Mouse (Mus musculus): ENCODE data around the gene Asic2. TPM values are rescaled to one million over a fixed set of nuclear protein-coding genes. Genes with fewer than 3 reads are reported as not detected.

Asic2 gene
- polyA plus RNA-seq, 1 experiment from 2014 or later = not detected

DNA sequence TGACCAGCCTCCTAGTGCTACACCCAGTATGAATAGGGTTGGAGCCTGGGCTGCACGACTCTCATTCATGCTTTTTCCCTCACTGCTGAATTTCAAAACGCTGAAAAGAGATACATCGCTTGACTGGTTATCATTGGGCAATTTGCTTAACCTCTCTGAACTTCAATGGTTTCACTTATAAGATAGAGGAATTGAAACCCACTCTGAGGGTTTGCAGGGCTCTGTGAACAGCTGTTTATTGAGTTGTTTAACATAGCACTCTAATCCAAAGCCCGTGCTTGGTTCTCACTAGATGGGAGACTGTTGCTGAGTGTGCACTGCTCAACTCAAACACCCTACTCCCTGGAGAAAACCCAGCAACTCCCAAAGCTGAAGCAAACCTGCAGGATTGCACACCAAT lies 776.1 kb downstream of the Asic2 start:
- H3K4me3 ChIP-seq (ENCODE audit: low read depth, low read length) = no peak overlapping the region
- H3K4me2 ChIP-seq (ENCODE audit: low read depth, low read length) = no peak overlapping the region
- no peaks in the 10 kb centered on the region for H3K27me3 ChIP-seq (ENCODE audit: insufficient read depth, low read length)
- H3K9ac ChIP-seq (replicated peaks) = no peak overlapping the region
- TF ChIP-seq CTCF (IDR thresholded peaks at IDR 0.05; ENCODE audit: low read depth) = no peak
- no peak for TF ChIP-seq EP300 (IDR thresholded peaks at IDR 0.05; ENCODE audit: low read depth)
- no peaks in the 10 kb centered on the region for H3K4me1 ChIP-seq (ENCODE audit: insufficient read depth)
- 64% methylated on average over 4 of the region's 4 CpGs for WGBS (ENCODE audit: insufficient replicate concordance)
- no peaks in the 10 kb centered on the region for H3K9me3 ChIP-seq (ENCODE audit: low read length)
- ATAC-seq (no peak), DNase-seq (no peak)
- no peak overlapping the region for H3K27ac ChIP-seq (ENCODE audit: low read depth)
- no peaks in the 10 kb centered on the region for H3K36me3 ChIP-seq (replicated peaks; ENCODE audit: insufficient read depth, low read length)

DNA sequence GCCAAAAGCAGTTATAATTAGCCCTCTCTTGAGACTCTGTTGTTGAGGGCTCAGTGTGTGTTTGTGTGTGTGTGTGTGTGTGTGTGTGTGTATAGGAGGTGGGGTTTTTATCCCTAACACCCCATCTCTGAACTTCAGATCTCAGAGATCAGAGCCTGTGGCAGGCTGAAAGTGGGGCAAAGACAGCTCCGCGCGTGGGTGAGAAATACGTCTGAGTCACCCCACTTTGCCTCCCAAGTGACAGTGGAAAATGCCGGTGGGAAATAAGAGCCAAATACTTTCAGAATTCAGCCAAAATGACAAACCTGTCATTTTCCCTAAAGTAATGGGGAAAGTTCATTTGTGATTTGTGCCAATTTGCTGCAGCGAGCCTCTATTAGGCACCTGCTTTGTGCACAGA lies 779.2 kb downstream of the Asic2 start:
- ATAC-seq (no peak), DNase-seq (no peak)
- Histone ChIP-seq H3K4me1 (ENCODE audit: insufficient read depth) (no peaks in the 10 kb centered on the region), H3K36me3 (replicated peaks; ENCODE audit: insufficient read depth, low read length) (no peaks in the 10 kb centered on the region), H3K27ac (ENCODE audit: low read depth) (no peak overlapping the region), H3K4me2 (ENCODE audit: low read depth, low read length) (no peak overlapping the region), H3K27me3 (ENCODE audit: insufficient read depth, low read length) (no peaks in the 10 kb centered on the region), H3K4me3 (ENCODE audit: low read depth, low read length) (no peak overlapping the region), H3K9ac (replicated peaks) (no peak overlapping the region), H3K9me3 (ENCODE audit: low read length) (no peaks in the 10 kb centered on the region)
- WGBS (ENCODE audit: insufficient replicate concordance) = 79% methylated on average over 6 of the region's 6 CpGs
- no peak for TF ChIP-seq EP300 (IDR thresholded peaks at IDR 0.05; ENCODE audit: low read depth)
- TF ChIP-seq CTCF (IDR thresholded peaks at IDR 0.05; ENCODE audit: low read depth) = no peak

DNA sequence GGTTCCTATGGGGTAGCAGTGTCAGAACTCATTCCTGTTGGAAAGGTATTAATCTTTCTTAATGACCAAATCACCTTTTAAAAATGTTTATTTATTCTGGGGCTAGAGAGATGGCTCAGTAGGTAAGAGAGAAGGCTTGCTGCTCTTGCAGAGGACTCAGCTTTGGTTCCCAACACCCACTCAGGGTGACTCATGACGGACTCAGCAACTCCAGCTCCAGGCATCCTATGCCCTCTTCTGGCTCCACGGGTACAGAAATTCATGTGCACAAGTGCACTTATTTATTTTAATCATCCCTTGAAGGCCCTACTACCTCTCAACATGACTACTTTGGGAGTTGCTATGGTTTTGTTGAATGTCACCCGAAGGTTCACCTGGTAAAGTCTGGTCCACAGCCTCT lies 780.4 kb downstream of the Asic2 start:
- no peak overlapping the region for H3K4me2 ChIP-seq (ENCODE audit: low read depth, low read length)
- H3K9me3 ChIP-seq (ENCODE audit: low read length) = no peaks in the 10 kb centered on the region
- H3K27ac ChIP-seq (ENCODE audit: low read depth) = no peak overlapping the region
- 74% methylated on average over 3 of the region's 3 CpGs for WGBS (ENCODE audit: insufficient replicate concordance)
- H3K4me1 ChIP-seq (ENCODE audit: insufficient read depth) = no peaks in the 10 kb centered on the region
- DNase-seq (no peak), ATAC-seq (no peak)
- TF ChIP-seq EP300 (IDR thresholded peaks at IDR 0.05; ENCODE audit: low read depth) = no peak
- TF ChIP-seq CTCF (IDR thresholded peaks at IDR 0.05; ENCODE audit: low read depth) = no peak
- no peaks in the 10 kb centered on the region for H3K36me3 ChIP-seq (replicated peaks; ENCODE audit: insufficient read depth, low read length)
- H3K9ac ChIP-seq (replicated peaks) = no peak overlapping the region
- H3K4me3 ChIP-seq (ENCODE audit: low read depth, low read length) = no peak overlapping the region
- no peaks in the 10 kb centered on the region for H3K27me3 ChIP-seq (ENCODE audit: insufficient read depth, low read length)

DNA sequence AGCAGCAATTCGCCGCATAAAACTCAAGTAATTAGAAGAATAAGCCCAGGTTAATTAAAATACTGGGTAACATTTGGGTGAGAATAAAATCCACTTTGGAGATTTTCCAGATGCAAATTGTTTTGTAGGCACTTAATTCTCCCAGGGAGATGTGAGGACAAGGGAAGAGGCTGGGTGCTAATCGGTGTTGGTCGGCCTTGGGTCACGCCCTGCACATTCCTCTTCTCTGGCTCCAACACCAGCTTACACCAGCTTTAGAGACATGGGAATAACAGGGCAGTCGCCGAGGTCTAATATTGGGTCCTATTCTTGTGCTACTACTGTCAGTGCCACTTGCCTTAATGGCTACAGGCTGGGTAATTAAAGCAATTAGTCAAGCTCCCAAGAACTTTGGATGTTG lies 783.5 kb downstream of the Asic2 start:
- Histone ChIP-seq H3K4me2 (ENCODE audit: low read depth, low read length) (no peak overlapping the region), H3K27ac (ENCODE audit: low read depth) (no peak overlapping the region), H3K9me3 (ENCODE audit: low read length) (no peaks in the 10 kb centered on the region), H3K27me3 (ENCODE audit: insufficient read depth, low read length) (no peaks in the 10 kb centered on the region), H3K4me3 (ENCODE audit: low read depth, low read length) (no peak overlapping the region), H3K4me1 (ENCODE audit: insufficient read depth) (no peaks in the 10 kb centered on the region), H3K36me3 (replicated peaks; ENCODE audit: insufficient read depth, low read length) (no peaks in the 10 kb centered on the region), H3K9ac (replicated peaks) (no peak overlapping the region)
- WGBS (ENCODE audit: insufficient replicate concordance) = 70% methylated on average over 7 of the region's 7 CpGs
- TF ChIP-seq EP300 (IDR thresholded peaks at IDR 0.05; ENCODE audit: low read depth) (no peak), CTCF (IDR thresholded peaks at IDR 0.05; ENCODE audit: low read depth) (no peak)
- ATAC-seq = no peak
- no peak for DNase-seq

DNA sequence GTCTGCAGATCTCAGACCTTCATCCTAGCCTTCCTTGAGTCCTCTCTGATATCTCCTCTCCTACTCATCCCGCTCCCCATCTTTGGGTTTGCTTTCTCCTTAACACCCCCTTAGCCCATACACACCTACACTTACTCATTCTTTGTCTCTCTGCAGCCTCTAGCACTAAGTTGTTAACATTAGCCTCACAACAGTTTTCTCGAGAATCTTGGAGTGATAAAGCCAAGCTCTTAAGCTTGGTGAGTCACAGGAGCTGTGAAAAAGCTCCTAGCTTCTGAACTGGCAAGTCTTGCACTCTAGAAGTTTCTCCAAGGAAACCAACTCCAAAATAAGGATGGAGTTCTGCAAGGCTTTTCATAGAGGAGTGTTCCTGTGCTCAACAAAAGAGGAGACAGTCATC lies 803.4 kb downstream of the Asic2 start:
- no peaks in the 10 kb centered on the region for H3K4me1 ChIP-seq (ENCODE audit: insufficient read depth)
- no peaks in the 10 kb centered on the region for H3K27me3 ChIP-seq (ENCODE audit: insufficient read depth, low read length)
- H3K36me3 ChIP-seq (replicated peaks; ENCODE audit: insufficient read depth, low read length) = no peaks in the 10 kb centered on the region
- no peak overlapping the region for H3K4me3 ChIP-seq (ENCODE audit: low read depth, low read length)
- 72% methylated on average over 2 of the region's 2 CpGs for WGBS (ENCODE audit: insufficient replicate concordance)
- H3K9me3 ChIP-seq (ENCODE audit: low read length) = peaks cover 5% of the 10 kb centered on the region; the same call in 1 of the 2 replicates
- H3K4me2 ChIP-seq (ENCODE audit: low read depth, low read length) = no peak overlapping the region
- ATAC-seq (no peak), DNase-seq (no peak)
- H3K9ac ChIP-seq (replicated peaks) = no peak overlapping the region
- no peak overlapping the region for H3K27ac ChIP-seq (ENCODE audit: low read depth)
- TF ChIP-seq CTCF (IDR thresholded peaks at IDR 0.05; ENCODE audit: low read depth) (no peak), EP300 (IDR thresholded peaks at IDR 0.05; ENCODE audit: low read depth) (no peak)

- Histone ChIP-seq H3K9ac (replicated peaks) (no peak overlapping the region), H3K9me3 (ENCODE audit: low read length) (peaks cover 5% of the 10 kb centered on the region; the same call in 1 of the 2 replicates), H3K27me3 (ENCODE audit: insufficient read depth, low read length) (no peaks in the 10 kb centered on the region), H3K4me1 (ENCODE audit: insufficient read depth) (no peaks in the 10 kb centered on the region), H3K4me3 (ENCODE audit: low read depth, low read length) (no peak overlapping the region), H3K27ac (ENCODE audit: low read depth) (no peak overlapping the region), H3K36me3 (replicated peaks; ENCODE audit: insufficient read depth, low read length) (no peaks in the 10 kb centered on the region), H3K4me2 (ENCODE audit: low read depth, low read length) (no peak overlapping the region)
- 61% methylated on average over 4 of the region's 4 CpGs for WGBS (ENCODE audit: insufficient replicate concordance)
- ATAC-seq = no peak
- no peak for DNase-seq
- no peak for TF ChIP-seq CTCF (IDR thresholded peaks at IDR 0.05; ENCODE audit: low read depth)
- TF ChIP-seq EP300 (IDR thresholded peaks at IDR 0.05; ENCODE audit: low read depth) = no peak
Measured at GRCm38 (mm10) chr11:81163056-81163455, 805.2 kb downstream of the Asic2 start.

DNA sequence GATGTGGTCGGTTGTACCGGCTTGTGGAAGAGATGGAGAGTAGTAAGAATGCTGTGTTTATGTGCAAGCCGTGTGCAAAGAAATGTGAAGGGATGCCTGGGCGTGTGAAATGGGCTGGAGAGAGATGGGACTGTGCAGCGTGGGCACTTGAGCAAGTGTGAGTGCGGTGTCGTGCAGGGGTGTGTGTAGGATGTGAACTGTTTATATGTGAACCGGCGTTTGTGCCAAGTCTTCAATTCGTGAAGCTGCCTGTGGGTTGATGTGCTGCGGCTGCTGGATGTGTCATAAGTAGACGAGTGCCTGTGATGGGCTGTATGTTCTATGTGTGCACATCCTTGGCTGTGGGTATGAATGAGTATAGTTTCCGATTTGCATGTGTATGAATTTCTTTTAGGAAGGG lies 814.4 kb downstream of the Asic2 start:
- no peaks in the 10 kb centered on the region for H3K9me3 ChIP-seq (ENCODE audit: low read length)
- no peak overlapping the region for H3K4me2 ChIP-seq (ENCODE audit: low read depth, low read length)
- peaks cover 55% of the 10 kb centered on the region for H3K27me3 ChIP-seq (ENCODE audit: insufficient read depth, low read length)
- TF ChIP-seq EP300 (IDR thresholded peaks at IDR 0.05; ENCODE audit: low read depth) (no peak), CTCF (IDR thresholded peaks at IDR 0.05; ENCODE audit: low read depth) (no peak)
- WGBS (ENCODE audit: insufficient replicate concordance) = 22% methylated on average over 13 of the region's 13 CpGs
- H3K36me3 ChIP-seq (replicated peaks; ENCODE audit: insufficient read depth, low read length) = no peaks in the 10 kb centered on the region
- no peak for DNase-seq
- no peak overlapping the region for H3K27ac ChIP-seq (ENCODE audit: low read depth)
- H3K4me3 ChIP-seq (ENCODE audit: low read depth, low read length) = no peak overlapping the region
- H3K9ac ChIP-seq (replicated peaks) = no peak overlapping the region
- H3K4me1 ChIP-seq (ENCODE audit: insufficient read depth) = no peaks in the 10 kb centered on the region
- no peak for ATAC-seq
